Mouse (Mus musculus): Measurements from ENCODE around the gene Mki67.

Gene Mki67

DNA sequence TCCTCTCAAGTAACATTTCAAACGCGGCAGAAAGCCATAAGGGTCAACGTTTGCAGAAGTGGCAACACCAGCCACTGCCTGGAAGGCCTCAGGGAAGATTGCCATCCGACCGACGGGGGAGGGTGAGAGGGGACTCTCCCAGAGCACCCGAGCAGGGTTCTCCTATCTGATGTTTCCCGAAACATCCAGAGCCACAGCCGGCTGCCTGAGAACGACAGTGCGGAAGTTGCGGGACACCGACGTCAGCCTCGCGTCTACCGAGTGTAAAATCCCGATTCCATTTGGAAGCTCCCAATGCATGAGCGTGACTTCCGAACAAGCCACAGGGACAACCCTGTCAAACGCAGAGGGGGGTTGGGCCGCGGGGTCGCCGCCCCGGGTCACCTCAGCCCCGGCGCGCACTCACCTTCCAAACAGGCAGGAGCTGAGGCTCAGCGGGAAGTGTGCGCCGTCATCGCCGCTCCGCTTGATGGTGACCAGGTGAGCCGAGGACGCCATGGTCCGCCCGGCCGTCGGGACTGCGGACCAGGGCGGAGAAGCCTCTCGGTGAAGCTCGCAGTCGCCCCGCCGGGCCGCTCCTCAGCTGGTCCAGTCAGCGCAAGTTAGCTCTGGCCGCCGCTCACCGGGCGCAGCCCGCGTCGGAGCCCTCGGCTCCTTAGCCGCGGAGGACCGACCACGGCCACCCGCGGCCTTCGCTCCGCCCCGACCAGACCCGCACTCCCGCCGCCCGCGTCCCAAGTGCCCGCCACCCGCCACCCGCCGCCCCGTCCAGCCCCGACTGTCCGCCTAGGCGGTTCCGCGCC lies at the start of gene Mki67:
Gene Mki67 (minus strand): TSS at position 720 of the 803 bp plus-strand sequence.
- DNase-seq: no peak

- no peak for DNase-seq
Observed at GRCm38 (mm10) chr7:135763311-135763710, 47.1 kb upstream of the Mki67 start.

DNA sequence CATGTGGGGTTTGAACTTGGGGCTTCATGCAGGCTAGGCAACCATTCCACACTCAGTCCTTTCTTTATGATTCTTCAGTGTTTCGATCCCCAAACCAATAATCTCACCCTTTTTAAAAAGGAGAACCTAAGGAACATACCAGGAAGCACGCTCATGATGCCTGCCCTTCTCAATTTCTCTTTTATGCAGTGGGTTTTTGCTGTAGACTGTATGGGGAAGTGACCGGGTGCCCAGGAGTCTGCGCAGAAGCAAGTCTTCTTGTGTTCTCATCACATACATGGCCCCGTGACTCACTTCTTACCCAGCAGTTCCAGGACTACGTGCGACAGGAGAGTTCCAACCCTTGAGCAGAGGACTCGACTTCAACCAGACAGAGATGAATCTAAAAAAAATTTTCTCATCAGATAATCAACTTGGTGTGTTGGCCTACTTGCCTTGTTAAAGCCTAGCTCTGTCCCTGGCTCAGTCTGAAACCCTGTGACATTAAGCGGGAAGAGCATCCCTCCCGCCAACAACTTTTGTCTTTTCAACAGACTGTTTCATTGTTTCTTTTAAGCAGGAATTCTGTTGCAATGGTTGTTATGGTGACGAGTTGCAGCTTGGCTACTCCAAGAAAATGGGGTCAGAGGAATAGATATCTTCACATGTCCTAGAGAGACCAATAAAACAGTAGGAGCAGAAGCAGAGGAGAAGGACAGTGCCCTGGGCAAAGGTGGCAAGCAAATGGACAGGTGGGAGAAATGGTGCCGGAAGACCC lies 42.8 kb upstream of the Mki67 start:
- no peak for DNase-seq

GRCm38 (mm10) chr7:135758171-135758570 lies 42.0 kb upstream of the Mki67 start:
- peak; percentile 5 for DNase-seq

DNA sequence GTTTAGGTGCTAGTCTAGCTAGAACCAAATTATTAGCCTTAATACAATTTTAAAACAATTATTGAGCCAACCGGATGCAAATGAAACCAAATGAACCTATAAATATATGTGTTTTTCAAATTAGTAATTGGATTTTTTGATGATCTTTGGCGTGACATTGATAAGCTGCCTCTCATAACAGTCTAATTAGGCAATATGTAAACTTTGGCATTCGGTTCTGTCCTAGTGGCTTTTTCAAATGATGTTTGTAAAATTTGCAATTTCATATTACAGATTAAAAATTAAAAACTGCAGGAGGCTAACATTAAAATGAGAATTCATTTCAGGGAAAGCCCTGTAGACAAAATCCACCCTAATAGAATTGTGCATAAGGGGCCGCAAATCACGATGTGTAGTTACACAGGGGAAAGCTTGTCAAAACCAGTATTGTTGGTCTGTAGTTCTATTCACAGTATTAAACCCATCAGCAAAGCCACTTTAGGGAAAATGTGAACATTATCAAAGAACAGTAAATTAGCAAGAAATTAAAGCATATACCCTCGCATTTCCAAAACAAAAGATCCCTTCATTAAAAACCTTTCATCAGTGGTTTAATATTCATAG lies 40.9 kb upstream of the Mki67 start:
- no peak for DNase-seq

GRCm38 (mm10) chr7:135748986-135749385 lies 32.8 kb upstream of the Mki67 start:
- peak; percentile 36 for DNase-seq

DNA sequence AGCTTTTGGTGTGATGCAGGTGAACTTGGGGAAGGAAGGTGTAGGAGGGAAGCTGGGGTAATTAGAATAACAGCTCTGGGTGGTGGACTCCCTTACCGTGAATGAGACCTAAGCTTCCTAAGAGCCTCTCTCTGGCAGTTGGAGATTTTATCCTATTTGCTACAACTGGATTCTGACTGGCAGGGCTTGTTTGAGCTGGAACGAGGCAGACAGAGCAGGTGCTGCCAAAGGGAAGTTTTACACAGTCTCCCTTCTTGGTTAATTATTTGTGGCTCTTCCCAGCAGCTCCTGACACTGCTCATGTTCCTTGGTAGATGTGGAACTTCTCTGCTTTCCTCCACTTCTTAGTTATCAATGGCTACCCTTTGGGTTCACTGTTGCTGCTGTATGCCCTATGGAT lies 30.9 kb upstream of the Mki67 start:
- DNase-seq: peak; percentile 69

- no peak for DNase-seq
Observed at GRCm38 (mm10) chr7:135746528-135746927, 30.4 kb upstream of the Mki67 start.

- no peak for DNase-seq
Observed at GRCm38 (mm10) chr7:135745091-135745490, 28.9 kb upstream of the Mki67 start.

GRCm38 (mm10) chr7:135740453-135740852 lies 24.3 kb upstream of the Mki67 start:
- DNase-seq: no peak

DNA sequence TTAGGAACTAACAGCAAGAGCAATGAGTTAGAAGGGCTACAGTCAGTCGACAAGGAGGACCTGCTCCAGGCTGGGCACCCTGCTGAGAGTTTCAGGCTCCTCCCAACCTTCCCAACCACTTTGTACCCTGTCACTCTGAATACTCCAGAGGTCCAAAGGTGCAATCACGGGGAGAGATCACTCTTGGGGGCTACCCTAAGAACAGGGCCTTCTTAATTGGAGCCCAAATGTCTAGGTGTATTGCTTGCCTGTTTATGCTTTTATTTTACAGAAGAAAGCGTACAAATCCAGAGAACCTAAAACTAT lies 20.4 kb upstream of the Mki67 start:
- DNase-seq: no peak

DNA sequence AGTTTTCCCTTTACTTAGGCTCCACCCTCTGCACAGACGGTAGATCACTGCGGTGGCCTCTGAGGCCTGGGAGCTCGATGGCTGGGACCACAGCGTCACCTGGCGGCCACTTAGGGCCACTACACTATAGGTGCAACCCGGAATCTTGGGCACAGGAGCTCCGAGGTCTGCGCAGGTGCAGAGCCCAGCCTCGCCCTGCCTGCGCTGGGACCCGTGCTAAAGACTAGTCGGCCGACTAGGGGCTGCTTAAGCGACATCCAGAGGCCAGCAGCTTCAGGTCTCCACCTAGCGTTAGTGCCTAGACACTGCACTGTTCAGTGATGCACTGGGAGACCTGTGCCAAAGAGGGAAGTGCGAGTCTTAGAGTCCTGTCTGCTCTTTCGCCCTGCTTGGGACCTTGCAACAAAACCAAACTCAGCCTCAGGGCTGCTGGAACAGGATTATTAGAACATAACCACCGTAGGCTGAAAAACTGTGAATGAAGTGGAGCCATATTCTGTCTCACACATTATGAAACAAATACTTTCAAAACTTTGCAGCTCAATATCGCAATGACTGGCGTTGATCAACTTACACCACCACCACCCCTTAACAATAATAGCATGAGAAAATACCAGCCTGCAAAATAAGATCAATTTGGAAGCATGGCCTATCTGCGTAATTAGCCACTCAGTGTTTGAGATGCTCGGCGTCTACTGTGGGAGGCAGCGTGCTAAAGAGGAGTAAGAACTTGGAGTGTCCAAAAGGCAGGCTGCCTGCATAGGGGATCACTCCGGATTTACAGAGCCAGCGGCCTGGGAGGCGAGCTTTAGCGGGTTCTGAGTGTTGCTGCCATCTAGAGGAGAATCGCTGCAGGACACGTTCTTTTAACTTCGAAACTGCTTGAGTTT lies 19.8 kb upstream of the Mki67 start:
- peak; percentile 86 for DNase-seq

DNA sequence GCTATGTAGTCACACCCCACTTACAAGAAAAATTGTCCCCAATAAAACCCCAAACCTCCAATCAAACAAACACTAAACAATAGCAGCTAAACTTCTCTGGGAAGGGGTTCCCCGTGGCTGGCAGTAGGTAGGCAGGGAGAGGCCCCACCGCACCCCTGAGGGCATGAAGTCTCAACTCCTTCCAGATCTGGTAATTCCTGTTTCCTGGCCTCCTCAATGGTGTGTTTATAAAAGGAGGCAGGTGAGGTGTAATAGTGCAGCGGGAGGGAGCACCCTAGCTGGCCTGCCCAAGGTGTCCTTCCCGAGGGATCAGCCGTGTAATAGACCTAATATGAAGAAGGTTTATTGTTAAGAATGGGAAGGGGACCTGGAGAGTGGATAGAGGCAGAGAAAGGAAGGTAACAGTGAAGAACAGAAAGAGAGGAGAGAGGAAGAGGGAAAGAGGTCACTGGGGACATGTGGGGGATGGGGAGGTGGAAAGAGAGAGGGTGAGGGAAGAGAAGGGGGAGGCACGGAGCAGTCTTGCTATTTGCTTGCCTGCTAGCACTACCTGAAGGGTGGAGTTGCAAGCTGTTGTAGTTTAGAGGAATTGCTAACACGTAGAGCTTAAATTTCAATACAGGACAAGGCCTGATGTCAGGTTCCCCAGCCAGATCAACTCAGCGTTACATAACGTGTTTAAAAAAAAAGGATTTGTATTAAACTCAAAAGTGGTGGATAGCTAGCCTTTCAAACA lies 18.9 kb upstream of the Mki67 start:
- DNase-seq: no peak

DNA sequence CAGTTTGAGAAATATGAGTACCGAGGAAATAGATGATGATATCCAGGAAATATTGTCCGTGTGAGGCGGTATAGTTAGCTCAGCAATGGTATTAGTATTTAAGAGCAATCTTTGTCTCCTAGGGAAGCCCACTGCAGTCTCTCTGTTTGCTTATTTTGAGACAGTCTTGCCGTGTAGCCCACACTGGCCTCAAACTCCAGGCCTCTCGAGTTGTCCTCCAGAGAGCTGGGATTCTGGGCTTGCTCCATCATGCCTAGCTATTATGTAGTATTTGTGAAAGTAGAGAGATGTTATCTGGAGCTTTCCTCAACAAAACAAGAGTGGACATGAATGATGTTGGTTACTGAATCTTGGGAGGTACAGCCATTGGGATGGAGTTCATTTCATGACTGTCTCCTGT lies 18.2 kb upstream of the Mki67 start:
- DNase-seq: no peak

DNA sequence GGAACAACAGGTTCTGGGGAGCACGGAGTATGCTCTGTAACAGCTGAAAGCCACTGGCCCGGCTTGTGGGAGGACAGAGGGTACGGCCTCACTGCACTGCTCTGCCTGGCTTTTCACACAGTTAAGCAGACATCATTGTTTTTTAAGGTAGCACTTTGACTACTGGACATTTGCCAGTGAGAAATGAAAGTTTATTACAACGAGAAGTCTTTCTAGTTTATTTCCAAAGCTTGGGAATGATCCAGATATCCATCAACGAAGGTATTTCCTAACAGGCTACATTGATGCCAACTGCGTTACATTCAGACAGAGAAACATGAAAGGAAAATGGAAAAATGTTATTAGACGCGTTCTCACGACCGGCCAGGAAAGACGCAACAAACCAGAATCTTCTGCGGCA lies 11.9 kb upstream of the Mki67 start:
- no peak for DNase-seq

- no peak for DNase-seq
Observed at GRCm38 (mm10) chr7:135726707-135727106, 10.5 kb upstream of the Mki67 start.

GRCm38 (mm10) chr7:135723672-135724341 lies 7.6 kb upstream of the Mki67 start:
- DNase-seq: no peak

- no peak for DNase-seq
Observed at GRCm38 (mm10) chr7:135722011-135722838, 6.1 kb upstream of the Mki67 start.

DNA sequence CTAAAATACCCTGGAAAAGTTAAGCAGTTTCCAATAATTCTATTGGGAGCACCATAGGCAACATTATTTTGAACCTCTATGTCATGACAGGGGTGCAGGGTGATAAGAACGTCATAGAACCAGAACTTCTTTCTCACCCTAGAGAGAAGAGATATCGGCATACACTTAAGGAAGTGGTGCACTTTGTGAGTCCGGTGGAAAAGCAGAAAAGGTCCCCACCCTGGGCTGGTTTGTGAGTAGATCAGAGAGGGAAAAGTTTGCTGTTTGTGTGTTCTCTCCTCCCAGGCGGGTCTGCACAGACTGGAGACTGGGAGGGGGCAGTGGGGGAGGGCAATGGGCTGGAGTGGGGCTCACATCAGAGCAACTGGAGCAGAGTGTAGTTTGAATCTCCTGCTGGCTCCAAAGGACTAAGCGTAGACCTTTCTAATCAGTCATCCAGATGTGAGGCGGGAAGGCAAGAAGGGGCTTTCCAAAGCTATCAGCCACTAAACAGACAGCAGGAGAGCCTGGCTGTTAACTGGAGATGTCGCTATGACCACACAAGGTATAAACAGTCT lies 5.4 kb upstream of the Mki67 start:
- no peak for DNase-seq

GRCm38 (mm10) chr7:135716968-135717557 lies 902 bp upstream of the Mki67 start:
- no peak for DNase-seq
